Mouse (Mus musculus) left cerebral cortex, postnatal 10 days (tissue): ENCODE measurements at regions not wholly inside any gene's neighbourhood (a gene's known extent, or its start where the extent isn't known, plus 50 kb on each side); places are given as distances from the start of the nearest gene placed in this dataset.

Source experiments
- DNase-seq, 2 experiments: peaks; one replicate each; pipeline ENCODE4 v3.0.0; 2021 to 2022; ENCODE audit warnings: low spot score in 2 of 2, mixed read lengths in 1 of 2; ENCODE audit errors: extremely low spot score in 1 of 2
- intact Hi-C: fragments of 180-260 bp; cut with DNase I; formaldehyde crosslinking; loops from one replicate; pipeline ENCODE4 v1.15.1; 2025

DNA sequence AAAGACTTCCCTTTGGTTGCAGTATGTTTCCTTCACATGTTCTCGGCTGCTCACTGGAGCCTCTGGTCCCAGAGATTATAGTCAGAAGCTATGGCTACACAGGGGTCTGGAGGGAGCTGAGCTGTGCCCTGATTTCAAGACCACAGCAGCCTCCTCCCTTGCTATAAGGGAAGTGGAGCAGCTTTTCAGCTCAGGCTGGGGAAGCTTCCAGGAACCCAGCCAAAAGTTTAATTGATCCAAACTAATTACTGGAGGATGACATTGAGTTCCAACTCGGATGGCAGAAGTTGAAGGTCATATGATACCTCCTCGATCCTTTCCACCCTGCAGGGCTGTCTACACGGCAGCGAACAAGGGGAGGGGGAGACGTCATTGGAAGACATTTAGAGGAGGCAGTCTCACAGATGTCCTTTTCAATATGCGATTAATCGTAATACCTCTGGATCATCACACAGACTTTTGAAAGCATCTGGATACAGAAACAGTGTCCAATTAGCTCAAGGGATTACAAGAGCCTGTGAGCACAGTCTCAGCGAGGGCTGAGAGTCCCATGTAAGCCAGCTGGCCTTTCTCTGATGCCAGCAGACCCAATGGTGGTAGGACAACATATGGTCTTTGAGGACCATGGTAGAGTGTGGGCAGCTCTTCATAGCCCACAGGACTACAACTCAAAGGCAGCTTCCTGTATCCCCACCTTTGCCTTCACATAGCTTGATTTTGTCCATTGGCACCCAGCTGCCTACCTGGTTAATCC lies 396.1 kb upstream of the Trpc7 start:
- intact Hi-C loops: no loop called here
- peak in 1 of 2 experiments; percentile 8 for DNase-seq

GRCm38 (mm10) chr13:57286168-57286567 lies 390.4 kb upstream of the Trpc7 start:
- no peak for DNase-seq
- intact Hi-C loops: no loop called here

GRCm38 (mm10) chr13:57282816-57283215 lies 387.0 kb upstream of the Trpc7 start:
- intact Hi-C loops: loop anchor here (5.0 kb wide), 1 partner anchor 624 kb away; the partner anchor contains the start of gene Spock1
- DNase-seq: no peak

DNA sequence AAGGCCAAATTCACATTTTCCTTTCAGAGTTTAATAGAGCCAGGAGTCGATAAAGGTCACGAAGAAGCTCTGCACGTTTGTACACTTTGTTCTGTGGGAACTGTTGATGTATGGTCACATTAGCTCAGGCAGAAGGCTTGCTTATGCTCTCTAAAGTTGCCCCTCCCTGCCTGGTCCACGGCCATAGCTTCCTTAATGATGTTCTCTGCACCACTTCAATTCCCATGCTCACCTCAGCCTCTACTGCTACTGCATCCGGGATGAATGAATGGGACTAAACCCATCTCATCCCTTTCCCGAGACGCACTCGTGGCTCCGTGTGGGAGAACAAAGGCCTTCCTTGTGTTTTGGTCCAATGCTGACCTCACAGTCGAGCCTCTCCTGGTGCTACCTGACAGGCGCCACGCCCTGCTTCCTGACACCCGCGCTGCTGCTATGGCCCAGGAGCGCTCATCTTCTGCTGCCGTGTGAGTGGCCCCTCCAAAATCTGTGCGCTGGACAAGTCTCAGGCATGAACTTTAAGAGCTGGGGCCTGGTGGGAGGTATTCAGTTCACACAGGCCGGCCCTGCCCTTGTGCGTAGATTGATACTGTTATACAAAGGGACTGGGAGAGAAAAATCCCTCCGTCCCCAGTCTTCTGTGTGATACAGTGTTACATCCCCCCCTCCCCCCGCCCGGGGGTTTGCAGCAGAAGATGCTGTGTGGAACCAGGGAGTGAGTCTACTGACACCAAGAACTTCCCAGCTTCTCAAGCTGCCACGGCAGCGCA lies 386.3 kb upstream of the Trpc7 start:
- intact Hi-C loops: loop anchor here (5.0 kb wide), 1 partner anchor 625 kb away; the partner anchor contains the start of gene Spock1
- DNase-seq: no peak

DNA sequence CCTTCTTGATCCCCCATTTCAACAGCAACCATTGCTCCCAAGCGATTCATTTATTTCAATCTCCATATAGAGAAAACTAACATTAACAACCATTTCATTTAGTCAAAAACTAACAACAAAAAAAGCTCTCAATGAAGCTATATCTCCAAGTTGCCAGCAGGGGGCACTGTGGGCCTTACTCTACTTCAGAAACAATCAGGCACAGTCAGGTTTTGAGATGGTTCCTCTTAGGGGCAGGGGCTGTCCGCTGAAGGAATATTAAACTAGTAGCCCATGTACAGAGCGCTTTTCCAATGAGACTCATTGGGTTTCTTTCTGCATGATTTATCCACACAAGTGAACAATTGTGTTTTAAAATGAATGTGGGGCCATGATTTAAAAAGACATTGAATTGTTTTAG lies 385.7 kb upstream of the Trpc7 start:
- intact Hi-C loops: loop anchor here (5.0 kb wide), 1 partner anchor 626 kb away; the partner anchor contains the start of gene Spock1

GRCm38 (mm10) chr13:57278580-57278979 lies 382.8 kb upstream of the Trpc7 start:
- DNase-seq: no peak

More for the DNA sequence above, 385.7 kb upstream of the Trpc7 start:
- peak; percentile 53 to 55 for DNase-seq

DNA sequence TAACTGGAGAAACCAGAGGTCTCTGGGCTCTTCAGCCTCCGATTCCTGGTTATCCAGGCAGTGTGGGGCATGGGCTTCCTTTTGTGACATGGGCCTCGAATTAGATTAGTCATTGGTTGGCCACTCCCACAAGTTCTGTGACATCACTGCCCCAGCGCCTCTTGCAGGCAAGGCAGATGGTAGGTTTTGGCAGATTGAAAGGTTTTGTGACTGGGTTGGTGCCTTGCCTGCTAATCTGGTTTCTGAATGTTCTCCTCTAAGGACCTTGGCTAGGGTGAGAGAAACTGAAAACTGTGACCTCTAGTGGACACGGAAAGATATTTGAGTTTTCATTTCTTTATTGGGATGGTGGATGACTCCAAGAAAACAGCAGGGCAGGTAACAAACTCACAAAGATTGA lies 381.3 kb upstream of the Trpc7 start:
- intact Hi-C loops: no loop called here
- DNase-seq: no peak

More at GRCm38 (mm10) chr13:57278580-57278979, 382.8 kb upstream of the Trpc7 start:
- intact Hi-C loops: no loop called here

GRCm38 (mm10) chr13:57275871-57276270 lies 380.1 kb upstream of the Trpc7 start:
- intact Hi-C loops: no loop called here
- no peak for DNase-seq

DNA sequence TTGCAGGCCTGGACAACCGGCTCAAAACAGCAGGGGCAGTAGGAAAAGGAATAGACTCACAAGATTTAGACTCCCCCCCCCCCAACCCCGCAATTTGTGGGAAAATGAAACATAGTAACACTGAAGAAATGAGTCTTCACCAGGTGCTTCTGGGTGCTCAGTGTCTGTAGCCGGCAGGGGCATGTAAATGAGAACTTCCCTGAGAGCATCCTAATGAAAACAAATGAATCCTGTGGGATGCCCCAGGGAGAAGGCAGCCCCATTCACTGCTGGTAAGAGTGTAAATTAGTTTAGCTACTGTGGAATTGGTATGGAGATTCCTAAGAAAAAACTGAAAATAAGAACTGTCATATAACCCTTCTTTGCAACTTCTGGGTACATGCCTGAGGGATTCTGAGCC lies 377.8 kb upstream of the Trpc7 start:
- no peak for DNase-seq

DNA sequence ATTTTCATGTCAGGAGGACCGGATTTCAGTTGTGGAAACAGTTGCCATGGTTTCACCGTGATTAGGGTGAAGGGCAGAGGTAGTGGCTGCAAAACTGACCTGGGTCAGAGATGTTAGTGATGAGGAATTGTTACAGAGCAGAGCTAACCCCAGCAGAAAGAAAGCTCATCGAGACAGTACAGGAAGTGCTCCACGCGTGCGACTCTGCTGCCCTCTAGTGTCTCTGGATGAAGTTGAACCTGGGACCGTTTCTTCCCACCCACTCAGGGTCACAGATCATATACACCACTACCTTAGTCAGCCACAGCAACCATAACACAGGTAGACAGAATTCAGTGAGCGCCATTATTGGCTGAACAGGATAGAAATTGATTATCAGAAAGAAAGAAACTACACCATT lies 373.8 kb upstream of the Trpc7 start:
- intact Hi-C loops: loop anchor here (5.0 to 10.0 kb wide), 2 partner anchors 715 to 792 kb away; no protein-coding TSS in a partner anchor
- DNase-seq: no peak

More for the DNA sequence above, 377.8 kb upstream of the Trpc7 start:
- intact Hi-C loops: no loop called here

- intact Hi-C loops: loop anchor here (1.0 to 10.0 kb wide), 3 partner anchors 368 to 705 kb away; no protein-coding TSS in a partner anchor
- DNase-seq: peak; percentile 63 to 65
Observed at GRCm38 (mm10) chr13:57259920-57260319, 364.1 kb upstream of the Trpc7 start.

- intact Hi-C loops: no loop called here
Observed at GRCm38 (mm10) chr13:57259474-57259873, 363.7 kb upstream of the Trpc7 start.

DNA sequence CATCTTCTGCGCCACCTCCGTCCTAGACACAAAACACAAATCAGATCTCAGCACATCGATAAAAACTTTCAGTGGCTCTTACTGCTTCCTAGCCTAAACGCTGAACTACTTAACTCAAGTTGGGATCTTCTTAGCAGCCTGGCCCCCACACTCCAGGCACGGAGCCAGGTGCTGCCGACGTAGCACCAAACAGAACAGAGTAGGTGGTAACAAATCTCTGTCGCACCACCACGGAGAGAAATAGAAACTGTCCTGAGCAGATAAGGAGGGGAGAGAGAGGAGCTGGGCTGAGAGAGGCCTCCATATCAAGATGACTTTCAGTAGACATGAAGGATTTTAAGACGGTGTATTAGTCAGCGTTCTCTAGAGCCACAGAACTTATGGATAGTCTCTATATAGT lies 360.1 kb upstream of the Trpc7 start:
- intact Hi-C loops: no loop called here
- peak in 1 of 2 experiments; percentile 47 for DNase-seq

More at GRCm38 (mm10) chr13:57259474-57259873, 363.7 kb upstream of the Trpc7 start:
- peak in 1 of 2 experiments; percentile 33 for DNase-seq

DNA sequence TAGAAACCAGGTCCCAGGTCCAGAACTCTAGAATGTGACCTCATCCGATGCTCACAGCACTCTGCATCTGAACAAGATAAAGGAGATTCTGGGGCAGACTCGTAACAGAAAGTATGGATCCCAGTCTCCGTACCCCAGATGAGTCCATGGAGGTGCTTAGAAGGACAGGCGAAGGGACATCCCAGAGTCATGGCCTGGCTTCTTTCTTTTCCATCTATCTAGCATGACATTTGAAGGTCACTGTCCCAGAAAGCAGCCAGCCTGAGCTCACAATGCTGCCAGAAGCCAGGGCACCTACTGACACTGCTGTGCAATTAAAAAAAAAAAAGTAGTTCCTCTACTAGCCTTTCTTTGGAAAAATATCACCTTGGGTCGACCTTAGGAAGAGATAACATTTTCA lies 354.1 kb upstream of the Trpc7 start:
- no peak for DNase-seq
- intact Hi-C loops: no loop called here

DNA sequence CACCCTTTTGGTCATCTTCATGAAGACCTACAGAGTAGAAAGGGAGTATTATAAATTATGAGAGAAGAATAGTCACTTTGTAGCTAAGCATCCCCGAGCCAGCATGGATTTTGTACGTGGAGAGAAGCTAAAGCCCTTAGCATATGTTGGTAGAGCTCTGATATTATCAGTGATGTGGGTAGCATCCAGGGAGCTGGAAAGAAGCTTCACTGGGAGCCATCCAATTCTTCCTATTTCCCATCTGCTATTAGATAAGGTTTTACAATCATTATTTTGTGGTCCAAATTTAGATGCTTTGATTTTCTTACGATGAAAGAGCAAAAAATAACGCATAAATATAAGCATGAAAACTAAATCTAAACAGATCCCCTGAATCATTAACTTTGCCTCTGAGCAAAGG lies 353.6 kb upstream of the Trpc7 start:
- intact Hi-C loops: no loop called here
- no peak for DNase-seq

DNA sequence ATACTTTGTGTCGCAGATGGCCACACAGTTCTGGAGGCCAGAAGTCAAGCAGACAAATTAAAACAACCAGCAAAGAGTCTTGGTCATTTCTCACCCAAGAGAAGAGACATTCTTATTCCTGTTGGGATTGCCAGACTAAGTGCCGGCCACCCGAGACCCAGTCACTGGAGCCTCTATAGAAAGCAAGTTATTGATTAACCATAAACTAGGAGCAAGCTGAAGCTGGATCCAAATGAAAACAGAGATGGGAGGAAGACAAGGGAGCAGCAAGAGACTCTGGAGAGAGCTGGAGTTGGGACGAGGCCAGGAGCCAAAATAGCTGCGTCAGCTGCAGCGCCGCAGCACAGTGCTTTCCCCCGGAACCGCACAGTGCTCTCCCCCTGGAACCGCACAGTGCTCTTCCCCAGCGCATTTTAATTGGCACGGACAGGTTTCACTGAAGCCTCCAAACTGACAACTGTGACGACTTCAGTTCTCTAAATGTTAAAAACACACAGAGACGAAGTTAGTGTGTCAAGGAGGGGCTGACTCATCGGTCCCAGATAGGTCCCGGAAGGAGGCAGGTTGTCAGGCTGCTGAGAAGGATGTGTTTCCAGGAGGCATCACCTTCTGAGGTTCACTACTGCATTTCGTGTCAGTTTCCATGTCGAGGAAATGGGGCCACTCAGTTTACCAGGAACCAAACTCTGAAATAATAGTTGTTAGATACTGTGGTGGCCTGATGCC lies 350.6 kb upstream of the Trpc7 start:
- intact Hi-C loops: no loop called here
- DNase-seq: no peak

GRCm38 (mm10) chr13:57236917-57237316 lies 341.1 kb upstream of the Trpc7 start:
- no peak for DNase-seq
- intact Hi-C loops: no loop called here

GRCm38 (mm10) chr13:57236211-57236610 lies 340.4 kb upstream of the Trpc7 start:
- no peak for DNase-seq
- intact Hi-C loops: no loop called here

DNA sequence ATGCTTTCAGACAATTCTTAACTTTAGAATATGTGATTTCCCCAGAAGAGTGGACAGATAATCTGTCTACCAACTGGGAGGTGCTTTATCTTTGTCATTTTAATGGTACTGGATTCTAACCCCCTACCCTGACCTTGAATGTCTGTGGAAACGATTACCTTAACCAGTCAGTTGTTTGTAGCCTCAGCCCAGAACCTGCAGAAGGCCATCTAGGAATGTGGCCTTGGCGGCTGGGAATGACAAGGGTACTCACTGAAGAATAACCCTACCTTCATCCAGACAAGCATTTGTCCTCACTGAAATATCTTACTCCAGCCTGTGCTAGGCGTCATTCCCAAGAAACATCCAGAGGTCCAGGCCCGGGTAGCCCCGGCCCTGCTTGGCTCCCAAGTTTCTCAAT lies 337.1 kb upstream of the Trpc7 start:
- DNase-seq: no peak
- intact Hi-C loops: no loop called here
